Mouse (Mus musculus): ENCODE results near the gene Mast1.
A peak's percentile ranks its signal among the peaks of the same experiment; 100 is the strongest.

Mast1 gene

GRCm38 (mm10) chr8:84908421-84909161 is 28.6 kb downstream of the Mast1 start, which contains the start of gene Dnase2a:
Gene Dnase2a (plus strand): TSS chr8:84908560.
- peak; percentile 79 to 86 for DNase-seq

- DNase-seq: peak in 1 of 2 experiments; percentile 21
These were observed 29.2 kb downstream of the Mast1 start for GRCm38 (mm10) chr8:84907979-84908378.

DNA sequence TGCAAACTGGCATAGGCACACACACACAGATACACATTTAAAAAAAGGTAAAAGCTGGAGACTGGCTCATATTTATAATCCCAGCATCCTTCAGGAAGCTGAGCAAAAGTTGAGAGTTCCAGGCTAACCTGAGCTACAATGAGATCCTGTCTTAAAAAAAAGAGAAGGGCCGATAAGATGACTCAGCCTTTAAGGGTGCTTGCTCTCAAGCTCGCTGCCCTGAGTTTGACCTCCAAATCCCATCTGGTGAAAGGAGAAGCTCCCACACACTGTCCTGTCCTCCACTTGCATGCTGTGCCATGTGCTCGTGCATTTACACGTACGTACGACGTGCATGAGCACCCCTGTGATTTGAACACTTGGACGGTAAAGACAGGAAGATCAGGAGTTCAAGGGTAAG is 29.7 kb downstream of the Mast1 start:
- DNase-seq: no peak

DNA sequence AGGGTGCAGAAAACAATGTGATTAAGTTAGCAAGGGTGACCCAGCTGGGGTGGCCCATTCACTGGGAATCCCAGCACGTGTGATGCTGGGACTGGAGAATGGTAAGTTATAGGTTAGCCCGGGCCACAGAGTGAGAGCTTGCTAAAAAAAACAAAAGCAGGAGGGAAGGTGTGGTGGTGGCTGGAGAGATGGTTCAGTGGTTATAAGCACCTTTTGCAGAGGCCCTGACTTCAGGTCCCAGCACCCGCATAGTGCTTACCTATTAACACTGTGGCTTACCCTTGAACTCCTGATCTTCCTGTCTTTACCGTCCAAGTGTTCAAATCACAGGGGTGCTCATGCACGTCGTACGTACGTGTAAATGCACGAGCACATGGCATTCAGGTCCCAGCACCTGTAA is 30.1 kb downstream of the Mast1 start:
- DNase-seq: no peak

- no peak for DNase-seq
These were observed 32.8 kb downstream of the Mast1 start for GRCm38 (mm10) chr8:84904351-84904750.

DNA sequence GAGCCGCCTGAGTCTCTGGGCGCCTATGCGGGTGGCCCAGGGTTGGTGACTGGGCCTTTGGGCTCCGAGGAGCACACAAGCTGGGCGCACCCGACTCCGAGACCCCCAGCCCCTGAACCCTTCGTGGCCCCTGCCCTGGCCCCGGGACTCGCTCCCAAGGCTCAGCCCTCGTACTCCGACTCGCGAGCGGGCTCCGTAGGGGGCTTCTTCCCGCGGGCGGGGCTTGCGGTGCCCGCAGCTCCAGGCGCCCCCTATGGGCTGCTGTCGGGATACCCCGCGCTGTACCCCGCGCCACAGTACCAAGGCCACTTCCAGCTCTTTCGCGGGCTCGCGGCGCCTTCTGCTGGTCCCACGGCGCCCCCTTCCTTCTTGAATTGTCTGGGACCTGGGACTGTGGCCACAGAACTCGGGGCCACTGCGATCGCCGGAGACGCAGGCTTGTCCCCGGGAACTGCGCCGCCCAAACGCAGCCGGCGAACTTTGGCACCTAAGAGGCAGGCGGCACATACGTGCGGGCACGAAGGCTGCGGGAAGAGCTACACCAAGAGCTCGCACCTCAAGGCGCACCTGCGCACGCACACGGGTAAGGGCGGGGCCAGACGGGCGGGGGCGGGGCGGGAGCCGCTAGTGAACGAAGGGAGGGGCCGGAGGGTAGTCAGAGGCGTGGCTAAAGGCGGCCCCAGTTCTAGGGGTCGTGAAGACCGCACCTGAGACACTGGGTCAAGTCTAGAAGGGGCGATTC is 34.1 kb downstream of the Mast1 start:
- DNase-seq: peak; percentile 99

DNA sequence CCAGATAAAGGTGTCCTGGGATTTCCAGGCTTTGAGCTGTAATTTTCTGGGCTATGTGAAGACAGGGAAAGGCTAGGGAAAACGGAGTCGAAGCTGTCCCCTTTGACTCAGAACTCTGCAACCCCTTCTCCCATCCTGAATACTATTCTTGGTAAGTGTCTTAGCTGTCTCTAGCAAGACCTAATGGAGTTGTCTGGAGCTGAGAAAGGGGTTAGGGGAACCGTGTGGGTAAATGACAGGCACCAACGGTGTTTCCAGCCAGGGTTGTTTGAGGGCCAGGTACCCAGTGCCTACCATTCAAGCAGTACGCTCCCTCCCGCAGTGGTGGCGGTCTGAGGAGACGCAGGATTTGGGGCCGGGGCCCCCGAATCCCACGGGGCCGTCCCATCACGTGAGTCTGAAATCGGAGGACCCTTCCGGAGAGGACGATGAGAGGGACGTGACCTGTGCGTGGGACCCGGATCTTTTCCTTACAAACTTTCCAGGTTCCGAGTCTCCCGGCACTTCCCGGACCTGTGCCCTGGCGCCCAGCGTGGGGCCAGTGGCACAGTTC is 34.7 kb downstream of the Mast1 start:
- no peak for DNase-seq

DNA sequence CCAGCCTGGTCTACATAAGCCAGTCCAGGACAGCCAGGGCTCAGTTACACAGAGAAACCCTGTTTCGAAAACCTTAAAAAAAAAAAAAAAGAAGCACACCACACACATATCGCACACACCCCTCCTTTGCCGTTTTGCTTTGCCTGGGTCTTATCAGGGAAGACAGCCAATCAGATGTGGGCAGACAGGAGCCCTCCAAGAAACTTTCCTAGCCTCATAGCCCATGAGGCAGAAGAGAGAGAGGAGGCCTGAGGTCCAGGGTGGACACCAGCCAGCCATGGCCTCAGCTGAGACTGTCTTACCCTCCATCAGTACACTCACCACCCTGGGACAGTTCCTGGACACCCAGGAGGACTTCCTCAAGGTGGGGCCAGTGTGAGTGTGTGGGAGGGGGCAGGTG is 35.4 kb downstream of the Mast1 start, which contains the start of gene Klf1:
Gene Klf1, plus strand, starts transcription at position 177 of the 400 bp plus-strand sequence.
- DNase-seq: peak in 1 of 2 experiments; percentile 15

DNA sequence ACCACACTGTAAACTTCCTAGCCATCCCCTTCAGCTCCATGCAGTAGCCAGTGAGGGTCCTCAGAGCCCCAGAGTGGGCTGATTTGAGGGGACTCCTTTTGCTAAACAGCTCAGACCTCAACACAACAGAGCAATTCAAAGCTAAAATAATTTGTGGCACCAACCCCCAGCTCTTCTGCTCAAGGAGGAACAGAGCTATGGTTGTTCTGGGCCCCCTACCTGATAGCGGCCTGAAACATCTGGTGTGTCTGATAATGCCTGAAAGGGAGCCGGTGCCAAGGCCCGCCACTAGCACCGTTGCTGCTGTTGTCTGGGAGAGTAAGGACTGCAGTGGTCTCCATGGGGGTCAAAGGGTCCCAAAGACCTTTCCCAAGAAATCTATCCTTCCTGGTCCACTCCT is 36.1 kb downstream of the Mast1 start:
- no peak for DNase-seq

GRCm38 (mm10) chr8:84895963-84896362 is 41.2 kb downstream of the Mast1 start:
- DNase-seq: no peak

DNA sequence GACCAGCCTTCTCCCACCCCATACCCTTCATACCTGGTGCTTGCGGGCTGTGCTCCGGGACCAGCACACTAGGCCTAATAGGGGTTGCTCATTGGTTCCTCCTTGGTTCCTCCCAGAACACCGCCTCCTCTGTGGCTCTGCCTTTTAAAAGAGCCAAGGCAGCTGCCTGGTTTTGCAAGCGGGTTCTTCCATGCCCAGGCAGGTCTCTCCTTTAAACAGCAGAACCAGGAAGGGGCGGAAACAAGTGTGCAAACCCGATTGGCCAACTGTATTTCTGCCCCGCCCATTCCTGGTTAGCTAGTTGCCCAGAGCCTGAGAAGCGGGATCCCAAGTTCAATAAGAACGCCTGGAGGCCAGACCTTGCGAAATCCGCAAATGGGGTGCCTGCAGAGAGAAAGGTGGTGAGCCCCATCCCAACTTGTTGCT is 43.4 kb downstream of the Mast1 start, which contains the start of gene Gcdh:
Gene Gcdh, minus strand, starts transcription at position 213 of the 426 bp plus-strand sequence.
- peak; percentile 90 to 92 for DNase-seq

- no peak for DNase-seq
These were observed 44.0 kb downstream of the Mast1 start for GRCm38 (mm10) chr8:84892993-84893708.

- DNase-seq: no peak
These were observed 48.0 kb downstream of the Mast1 start for GRCm38 (mm10) chr8:84889141-84889540.

- no peak for DNase-seq
These were observed 48.9 kb downstream of the Mast1 start for GRCm38 (mm10) chr8:84888280-84888679.

GRCm38 (mm10) chr8:84884728-84885127 is 52.4 kb downstream of the Mast1 start:
- DNase-seq: no peak

- DNase-seq: no peak
These were observed 58.2 kb downstream of the Mast1 start for GRCm38 (mm10) chr8:84878915-84879314.

- peak; percentile 86 to 91 for DNase-seq
These were observed 59.7 kb downstream of the Mast1 start for GRCm38 (mm10) chr8:84877297-84878035.

DNA sequence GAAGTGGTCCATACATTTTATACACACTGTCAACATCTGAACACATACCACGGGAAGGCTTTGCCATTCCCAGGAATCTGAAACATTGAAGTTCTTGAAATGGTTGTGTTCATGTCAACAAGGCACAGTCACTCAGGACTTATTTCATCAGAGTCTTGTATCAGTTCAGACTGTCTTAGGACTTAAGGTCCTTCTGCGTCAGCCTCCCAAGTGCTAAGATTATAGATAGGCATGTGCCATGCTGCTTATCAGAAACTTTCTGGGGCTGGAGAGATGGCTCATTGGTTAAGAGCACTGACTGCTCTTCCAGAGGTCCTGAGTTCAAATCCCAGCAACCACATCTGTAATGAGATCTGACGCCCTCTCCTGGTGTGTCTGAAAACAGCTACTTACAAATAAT is 62.8 kb downstream of the Mast1 start:
- DNase-seq: no peak

DNA sequence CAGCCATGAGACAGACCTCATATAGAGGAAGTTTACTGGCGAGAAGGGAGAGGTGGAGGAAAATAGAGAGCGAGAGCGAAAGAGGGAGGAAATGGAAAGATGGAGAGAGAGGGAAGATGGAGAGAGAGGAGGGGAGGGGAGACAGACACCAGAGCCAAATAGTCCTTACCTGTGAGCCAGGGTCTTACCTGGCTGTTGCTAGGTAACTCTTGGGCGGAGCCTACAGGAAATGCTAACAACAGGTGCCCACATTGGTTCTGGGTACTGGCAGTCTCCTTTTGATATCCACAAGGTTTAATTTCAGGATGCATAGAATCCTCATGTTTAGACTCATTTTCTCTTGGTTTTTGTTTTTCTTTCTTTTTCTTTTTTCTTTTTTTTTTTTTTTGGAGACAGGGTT is 64.1 kb downstream of the Mast1 start:
- DNase-seq: no peak

- DNase-seq: peak; percentile 32 to 42
These were observed 64.7 kb downstream of the Mast1 start for GRCm38 (mm10) chr8:84872309-84872965.
